Comparison of ENCODE assay signal across 8 mouse cellular contexts in the genomic region with DNA sequence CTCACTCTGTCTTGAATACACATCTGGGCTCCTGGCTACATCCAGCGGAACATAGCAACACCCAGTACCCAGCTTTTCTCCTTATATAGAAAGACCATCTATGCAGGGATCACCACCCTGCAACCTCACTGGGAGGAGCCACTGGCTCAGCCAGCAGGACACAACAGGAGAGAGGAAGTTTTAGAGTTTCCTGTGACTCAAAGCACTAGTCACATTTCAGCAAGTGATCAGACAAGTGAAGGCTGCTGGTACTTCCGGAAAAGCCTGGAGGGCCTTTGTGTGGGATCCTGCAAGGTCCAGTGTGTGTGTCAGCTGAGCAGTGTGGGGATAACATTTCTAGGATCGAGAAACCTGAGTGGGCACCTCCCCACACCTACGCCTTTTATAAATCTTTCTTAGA. TPM values are rescaled to one million over a fixed set of nuclear protein-coding genes. Genes with fewer than 3 reads are reported as not detected.
A peak's percentile ranks its signal among the peaks of the same experiment; 100 is the strongest.
DNase-seq lines count a peak whose midpoint lies in the region; ATAC-seq and TF ChIP-seq lines count a peak whose summit lies in the region.

No protein-coding gene starts in this region.

- H3K4me2 ChIP-seq in heart, embryonic 12.5 days = no peak overlapping the region
- H3K4me2 ChIP-seq in limb, embryonic 14.5 days (replicated peaks; ENCODE audit: low read depth, low read length, severe bottlenecking) = no peak overlapping the region
- no peak overlapping the region for H3K4me2 ChIP-seq in neural tube, embryonic 14.5 days (ENCODE audit: low read depth, low read length)

- H3K4me3 ChIP-seq in heart, embryonic 12.5 days = no peak overlapping the region
- no peak overlapping the region for H3K4me3 ChIP-seq in limb, embryonic 14.5 days (replicated peaks; ENCODE audit: low read length)
- no peak overlapping the region for H3K4me3 ChIP-seq in neural tube, embryonic 14.5 days (ENCODE audit: low read depth, low read length)

- 48% methylated on average over 4 of the region's 4 CpGs for WGBS in heart, embryonic 12.5 days
- WGBS in limb, embryonic 14.5 days = 62% methylated on average over 4 of the region's 4 CpGs
- WGBS in neural tube, embryonic 14.5 days = 78% methylated on average over 4 of the region's 4 CpGs

- no peak overlapping the region for H3K9ac ChIP-seq in heart, embryonic 12.5 days
- H3K9ac ChIP-seq in limb, embryonic 14.5 days (ENCODE audit: low read depth, low read length, severe bottlenecking) = no peak overlapping the region
- H3K9ac ChIP-seq in neural tube, embryonic 14.5 days (replicated peaks; ENCODE audit: low read depth, low read length) = no peak overlapping the region

- TF ChIP-seq POLR2A in limb, embryonic 14.5 days (IDR thresholded peaks at IDR 0.05; ENCODE audit: borderline replicate concordance, extremely low read depth, insufficient read depth, insufficient read length) = no peak

- H3K27me3 ChIP-seq in heart, embryonic 12.5 days (replicated peaks) = no peaks in the 10 kb centered on the region
- no peaks in the 10 kb centered on the region for H3K27me3 ChIP-seq in limb, embryonic 14.5 days (ENCODE audit: control insufficient read depth, insufficient read depth, low read length)
- no peaks in the 10 kb centered on the region for H3K27me3 ChIP-seq in neural tube, embryonic 14.5 days (ENCODE audit: control insufficient read depth, insufficient read depth, low read length)

- no peaks in the 10 kb centered on the region for H3K9me3 ChIP-seq in heart, embryonic 12.5 days (replicated peaks)
- no peaks in the 10 kb centered on the region for H3K9me3 ChIP-seq in limb, embryonic 14.5 days (ENCODE audit: control insufficient read depth, low read length)
- H3K9me3 ChIP-seq in neural tube, embryonic 14.5 days (ENCODE audit: control insufficient read depth, low read length) = no peaks in the 10 kb centered on the region

- peak; percentile 66; the same call in 1 of the 2 replicates for ATAC-seq in heart, embryonic 12.5 days (ENCODE audit: insufficient number of reproducible peaks, low FRiP score)
- ATAC-seq in limb, embryonic 14.5 days (ENCODE audit: low FRiP score, low read depth) = no peak
- ATAC-seq in neural tube, embryonic 14.5 days (ENCODE audit: low read depth) = no peak

- H3K27ac ChIP-seq in heart, embryonic 12.5 days (ENCODE audit: poor library complexity, severe bottlenecking) = peak overlapping the region; percentile 75
- H3K27ac ChIP-seq in limb, embryonic 14.5 days (replicated peaks; ENCODE audit: low read depth, low read length) = peak overlapping the region; percentile 39; the same call in 1 of the 2 replicates
- 0 out of 2 replicates have a peak overlapping the region, but pooled peaks have one; percentile 7 for H3K27ac ChIP-seq in neural tube, embryonic 14.5 days (ENCODE audit: low read depth, low read length)

- peaks cover 50% of the 10 kb centered on the region for H3K4me1 ChIP-seq in heart, embryonic 12.5 days (replicated peaks)
- peaks cover 4% of the 10 kb centered on the region; the same call in 1 of the 2 replicates for H3K4me1 ChIP-seq in limb, embryonic 14.5 days (ENCODE audit: control insufficient read depth, insufficient read depth, low read length)
- H3K4me1 ChIP-seq in neural tube, embryonic 14.5 days (ENCODE audit: control insufficient read depth, insufficient read depth, low read length) = no peaks in the 10 kb centered on the region

- no peaks in the 10 kb centered on the region for H3K36me3 ChIP-seq in heart, embryonic 12.5 days
- no peaks in the 10 kb centered on the region for H3K36me3 ChIP-seq in limb, embryonic 14.5 days (ENCODE audit: control insufficient read depth, insufficient read depth, low read length)
- H3K36me3 ChIP-seq in neural tube, embryonic 14.5 days (ENCODE audit: control insufficient read depth, insufficient read depth, low read length) = no peaks in the 10 kb centered on the region

- DNase-seq in A20 (ENCODE audit: low read depth, low spot score) (peak; percentile 64), NIH3T3 (ENCODE audit: low read depth) (peak; percentile 78)
- no peak for DNase-seq in limb, embryonic 14.5 days (ENCODE audit: low spot score)
- DNase-seq in cerebellum, adult 9-10 months = no peak
- DNase-seq in layer of hippocampus, postnatal 25 days (ENCODE audit: extremely low spot score in 1 of 2, low spot score in 1 of 2) = no peak
- no peak for DNase-seq in urinary bladder, adult 2 months (ENCODE audit: low spot score)

RNA-seq across cellular contexts. Expression of gene Tubd1, which starts 32.4 kb away (rescaled TPM):
- 11.1 and 11.4 TPM in 2 replicates for polyA plus RNA-seq in heart, embryonic 12.5 days (2016; fragmentation: Nextera tagmentation; extraction: Ambion mirVana)
- polyA plus RNA-seq in limb, embryonic 14.5 days (2012; rRNA removed) = 7.1 and 7.6 TPM in 2 replicates
- polyA plus RNA-seq in limb, embryonic 14.5 days (2014; fragmentation: Nextera tagmentation; extraction: Ambion mirVana) = 10.1 and 10.5 TPM in 2 replicates
- polyA plus RNA-seq in neural tube, embryonic 14.5 days (2014; fragmentation: Nextera tagmentation; extraction: Ambion mirVana) = 6.9 and 7.3 TPM in 2 replicates
- total RNA-seq in layer of hippocampus, postnatal 25 days (2021) = 1 to 10 TPM; 5.1 to 6.8 TPM
- polyA plus RNA-seq in urinary bladder, adult 2 months (2012; rRNA removed) = 6.5 and 7.9 TPM in 2 replicates

RNA-seq across cellular contexts. Expression of gene Rps6kb1, which starts 32.6 kb away (rescaled TPM):
- polyA plus RNA-seq in heart, embryonic 12.5 days (2016; fragmentation: Nextera tagmentation; extraction: Ambion mirVana) = 56.8 and 57.1 TPM in 2 replicates
- polyA plus RNA-seq in limb, embryonic 14.5 days (2012; rRNA removed) = 26.6 and 33.5 TPM in 2 replicates
- 59.4 and 73.1 TPM in 2 replicates for polyA plus RNA-seq in limb, embryonic 14.5 days (2014; fragmentation: Nextera tagmentation; extraction: Ambion mirVana)
- polyA plus RNA-seq in neural tube, embryonic 14.5 days (2014; fragmentation: Nextera tagmentation; extraction: Ambion mirVana) = 46.4 and 47.2 TPM in 2 replicates
- 10 to 100 TPM; 34.5 to 41.6 TPM for total RNA-seq in layer of hippocampus, postnatal 25 days (2021)
- polyA plus RNA-seq in urinary bladder, adult 2 months (2012; rRNA removed) = 17.4 and 17.9 TPM in 2 replicates

Comparison
In these comparisons a context has a peak if more than half of its experiments do, and no peak if none do; other contexts are left out.
1. DNase-seq: peak in A20 (single experiment) and NIH3T3 (single experiment); none in limb, embryonic 14.5 days (single experiment), cerebellum, adult 9-10 months (single experiment), layer of hippocampus, postnatal 25 days (0 of 2) and urinary bladder, adult 2 months (single experiment).
2. H3K27ac ChIP-seq: peak in every context shown above with its lines; median percentile 75 in heart, embryonic 12.5 days; 39 in limb, embryonic 14.5 days; 7 in neural tube, embryonic 14.5 days.